Mouse (Mus musculus): Measurements from ENCODE around the gene Hp. TPM values are rescaled to one million over a fixed set of nuclear protein-coding genes. Genes with fewer than 3 reads are reported as not detected.

Gene Hp
- total RNA-seq (2023) = 1.4 TPM

GRCm38 (mm10) chr8:109578900-109579301, at the start of gene Hp:
Gene Hp (minus strand): TSS chr8:109579172.

GRCm38 (mm10) chr8:109614243-109615210, 35.6 kb upstream of the Hp start, which contains the start of gene Pkd1l3:
Gene Pkd1l3 (plus strand): TSS chr8:109614517.

GRCm38 (mm10) chr8:109608271-109609152, 29.5 kb upstream of the Hp start, which contains the start of gene Dhodh:
Gene Dhodh (minus strand): TSS chr8:109608673.

GRCm38 (mm10) chr8:109565498-109566333, 13.3 kb downstream of the Hp start, which contains the start of the genes Dhx38 and Txnl4b:
Gene Dhx38 (minus strand): TSS chr8:109565861.
Gene Txnl4b (plus strand): TSS chr8:109565892.

Other genes starting within 250 kb of the Hp start
- gene Pmfbp1, start 85.1 kb downstream of the Hp start, total RNA-seq (2023) = not detected
- 69.5 TPM for gene Dhx38, start 13.3 kb downstream of the Hp start, total RNA-seq (2023)
- gene Txnl4b, start 13.3 kb downstream of the Hp start, total RNA-seq (2023) = 5.3 TPM
- gene Dhodh, start 29.5 kb upstream of the Hp start, total RNA-seq (2023) = 23.3 TPM
- 0.61 TPM for gene Pkd1l3, start 35.3 kb upstream of the Hp start, total RNA-seq (2023)
- 86.5 TPM for gene Ist1, start 114.1 kb upstream of the Hp start, total RNA-seq (2023)
- 5.0 TPM for gene Zfp821, start 126.4 kb upstream of the Hp start, total RNA-seq (2023)
- gene Atxn1l, start 158.6 kb upstream of the Hp start, total RNA-seq (2023) = 27.3 TPM
- 75.4 TPM for gene Ap1g1, start 199.4 kb upstream of the Hp start, total RNA-seq (2023)

Measured in CD8-positive naive resting alpha-beta T cell, adult 57 days (primary cell).